In the genomic region with DNA sequence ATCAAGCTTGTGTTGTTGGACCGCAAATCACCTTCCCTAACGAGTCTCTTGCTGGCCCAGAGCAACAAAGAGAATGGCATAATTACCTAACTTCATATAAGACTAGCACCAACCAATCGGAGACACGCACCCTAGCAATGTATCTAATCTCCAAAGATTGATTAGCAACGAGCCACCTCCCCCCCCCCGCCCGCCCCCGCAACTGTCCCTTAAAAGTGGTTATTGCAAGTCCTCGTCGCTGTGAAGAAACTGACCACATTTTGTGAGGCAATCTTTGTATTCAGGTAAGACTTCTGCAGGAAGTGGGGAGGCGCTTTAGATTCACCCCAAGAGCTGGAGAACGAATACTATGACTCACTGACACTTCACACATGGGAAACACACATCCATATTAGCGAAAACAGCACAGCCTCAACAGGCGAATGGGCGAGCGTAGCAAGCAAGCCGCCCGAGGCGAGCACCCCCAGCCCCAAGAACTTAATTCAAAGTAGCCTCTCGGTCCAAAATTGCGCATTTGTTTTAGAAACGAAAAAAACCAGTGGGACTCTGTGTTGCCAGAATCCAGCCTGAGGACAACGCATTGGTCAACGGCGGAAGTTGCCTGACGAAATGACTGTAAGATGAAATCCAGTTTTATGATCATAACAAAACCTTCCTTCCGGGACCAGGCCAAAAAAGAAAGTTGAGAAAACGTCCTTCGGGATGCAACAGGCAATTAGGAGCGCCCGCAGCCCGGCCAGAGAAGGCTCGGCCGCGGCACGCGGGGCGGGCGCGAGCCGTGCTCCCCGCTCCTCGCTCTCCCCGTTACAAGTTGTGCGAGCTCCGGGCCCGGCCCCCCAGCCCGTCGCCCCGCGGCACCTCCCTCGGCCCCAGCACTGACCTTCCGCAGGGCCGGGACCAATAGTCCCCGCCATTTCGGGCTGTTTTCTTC, we compare ENCODE assay signal across 8 mouse cellular contexts. TPM values are rescaled to one million over a fixed set of nuclear protein-coding genes. Genes with fewer than 3 reads are reported as not detected.
DNase-seq lines count a peak whose midpoint lies in the region; ATAC-seq and TF ChIP-seq lines count a peak whose summit lies in the region.

No protein-coding gene starts in this region.

- H3K79me2 ChIP-seq in myocyte (ENCODE audit: control insufficient read depth, insufficient read depth), result peaks cover 52% of the 10 kb centered on the region

- under 1% methylated on average over 56 of the region's 56 CpGs for WGBS in embryonic facial prominence, embryonic 13.5 days
- WGBS in heart, embryonic 10.5 days, result under 1% methylated on average over 56 of the region's 56 CpGs
- WGBS in kidney, embryonic 14.5 days, result under 1% methylated on average over 56 of the region's 56 CpGs
- WGBS in liver, embryonic 13.5 days (ENCODE audit: insufficient replicate concordance), result under 1% methylated on average over 55 of the region's 56 CpGs
- under 1% methylated on average over 56 of the region's 56 CpGs for WGBS in stomach, embryonic 16.5 days

- ATAC-seq in embryonic facial prominence, embryonic 13.5 days (ENCODE audit: insufficient number of reproducible peaks, insufficient read depth, low FRiP score, low TSS enrichment, low read depth), result 0 out of 2 replicates have a peak, but pooled peaks have one; percentile 15
- peak; percentile 66 for ATAC-seq in kidney, embryonic 14.5 days (ENCODE audit: low FRiP score, low TSS enrichment)
- ATAC-seq in liver, embryonic 13.5 days (ENCODE audit: low read depth), result peak; percentile 61
- peak; percentile 52 for ATAC-seq in stomach, embryonic 16.5 days (ENCODE audit: insufficient read depth, low FRiP score)

- DNase-seq in B cell, adult 2 months, result peak; percentile 64 to 67
- DNase-seq in adrenal gland, adult 8-10 months, result peak; percentile 30
- DNase-seq in heart, embryonic 10.5 days (ENCODE audit: low spot score), result peak; percentile 84
- DNase-seq in liver, embryonic 13.5 days, result peak; percentile 46

- peak overlapping the region; percentile 99 for H3K9ac ChIP-seq in embryonic facial prominence, embryonic 13.5 days
- H3K9ac ChIP-seq in kidney, embryonic 14.5 days (ENCODE audit: low read depth, low read length), result peak overlapping the region; percentile 95
- H3K9ac ChIP-seq in liver, embryonic 13.5 days, result peak overlapping the region; percentile 97
- H3K9ac ChIP-seq in stomach, embryonic 16.5 days (ENCODE audit: low read length), result peak overlapping the region; percentile 98

- TF ChIP-seq POLR2A in myocyte (IDR thresholded peaks at IDR 0.05; ENCODE audit: insufficient read length, low read depth), result no peak

- H3K27ac ChIP-seq in embryonic facial prominence, embryonic 13.5 days, result peak overlapping the region; percentile 95
- H3K27ac ChIP-seq in heart, embryonic 10.5 days, result peak overlapping the region; percentile 97
- H3K27ac ChIP-seq in kidney, embryonic 14.5 days (ENCODE audit: low read depth, low read length), result peak overlapping the region; percentile 97
- H3K27ac ChIP-seq in liver, embryonic 13.5 days, result peak overlapping the region; percentile 95
- H3K27ac ChIP-seq in stomach, embryonic 16.5 days (ENCODE audit: low read length), result peak overlapping the region; percentile 99

- peak overlapping the region; percentile 95 for H3K4me3 ChIP-seq in embryonic facial prominence, embryonic 13.5 days
- H3K4me3 ChIP-seq in heart, embryonic 10.5 days, result peak overlapping the region; percentile 96
- H3K4me3 ChIP-seq in kidney, embryonic 14.5 days (ENCODE audit: low read length), result peak overlapping the region; percentile 92
- peak overlapping the region; percentile 93 for H3K4me3 ChIP-seq in liver, embryonic 13.5 days (replicated peaks)
- H3K4me3 ChIP-seq in myocyte, result peak overlapping the region; percentile 61
- peak overlapping the region; percentile 94 for H3K4me3 ChIP-seq in stomach, embryonic 16.5 days (replicated peaks; ENCODE audit: low read length)

- no peaks in the 10 kb centered on the region for H3K9me3 ChIP-seq in embryonic facial prominence, embryonic 13.5 days
- H3K9me3 ChIP-seq in heart, embryonic 10.5 days, result no peaks in the 10 kb centered on the region
- H3K9me3 ChIP-seq in kidney, embryonic 14.5 days (ENCODE audit: control insufficient read depth, low read length), result no peaks in the 10 kb centered on the region
- no peaks in the 10 kb centered on the region for H3K9me3 ChIP-seq in liver, embryonic 13.5 days (replicated peaks)
- H3K9me3 ChIP-seq in stomach, embryonic 16.5 days (replicated peaks; ENCODE audit: control insufficient read depth, low read length), result no peaks in the 10 kb centered on the region

- H3K27me3 ChIP-seq in embryonic facial prominence, embryonic 13.5 days, result no peaks in the 10 kb centered on the region
- no peaks in the 10 kb centered on the region for H3K27me3 ChIP-seq in heart, embryonic 10.5 days (ENCODE audit: insufficient read depth, poor library complexity, severe bottlenecking)
- no peaks in the 10 kb centered on the region for H3K27me3 ChIP-seq in kidney, embryonic 14.5 days (ENCODE audit: control insufficient read depth, insufficient read depth, low read length)
- no peaks in the 10 kb centered on the region for H3K27me3 ChIP-seq in liver, embryonic 13.5 days
- H3K27me3 ChIP-seq in myocyte (ENCODE audit: control insufficient read depth, insufficient read depth, insufficient read length), result no peaks in the 10 kb centered on the region
- no peaks in the 10 kb centered on the region for H3K27me3 ChIP-seq in stomach, embryonic 16.5 days (ENCODE audit: control insufficient read depth, insufficient read depth, low read length)

- H3ac ChIP-seq in myocyte (ENCODE audit: control insufficient read depth, insufficient read length), result peak overlapping the region; percentile 98

- H3K4me1 ChIP-seq in embryonic facial prominence, embryonic 13.5 days, result peaks cover 9% of the 10 kb centered on the region
- peaks cover 13% of the 10 kb centered on the region; the same call in 1 of the 2 replicates for H3K4me1 ChIP-seq in heart, embryonic 10.5 days
- H3K4me1 ChIP-seq in kidney, embryonic 14.5 days (ENCODE audit: control insufficient read depth, insufficient read depth, low read length), result peaks cover 7% of the 10 kb centered on the region
- H3K4me1 ChIP-seq in liver, embryonic 13.5 days (replicated peaks), result peaks cover 37% of the 10 kb centered on the region
- H3K4me1 ChIP-seq in stomach, embryonic 16.5 days (ENCODE audit: control insufficient read depth, insufficient read depth, low read length), result peaks cover 24% of the 10 kb centered on the region

- no peaks in the 10 kb centered on the region for H3K36me3 ChIP-seq in embryonic facial prominence, embryonic 13.5 days
- H3K36me3 ChIP-seq in heart, embryonic 10.5 days, result no peaks in the 10 kb centered on the region
- no peaks in the 10 kb centered on the region for H3K36me3 ChIP-seq in kidney, embryonic 14.5 days (ENCODE audit: control insufficient read depth, insufficient read depth, low read length)
- no peaks in the 10 kb centered on the region for H3K36me3 ChIP-seq in liver, embryonic 13.5 days
- no peaks in the 10 kb centered on the region for H3K36me3 ChIP-seq in myocyte (ENCODE audit: control insufficient read depth, insufficient read depth)
- H3K36me3 ChIP-seq in stomach, embryonic 16.5 days (ENCODE audit: control insufficient read depth, insufficient read depth, low read length), result no peaks in the 10 kb centered on the region

- H3K4me2 ChIP-seq in embryonic facial prominence, embryonic 13.5 days, result peak overlapping the region; percentile 63
- H3K4me2 ChIP-seq in kidney, embryonic 14.5 days (replicated peaks; ENCODE audit: low read depth, low read length), result peak overlapping the region; percentile 64
- H3K4me2 ChIP-seq in liver, embryonic 13.5 days, result peak overlapping the region; percentile 89
- peak overlapping the region; percentile 60 for H3K4me2 ChIP-seq in myocyte (ENCODE audit: low read depth)
- peak overlapping the region; percentile 92 for H3K4me2 ChIP-seq in stomach, embryonic 16.5 days (ENCODE audit: low read depth, low read length)

TF ChIP-seq in myocyte, 11 proteins besides CTCF, POLR2A, EP300 and RAD21:
- TF ChIP-seq CEBPB (IDR thresholded peaks at IDR 0.05; ENCODE audit: insufficient read depth, poor library complexity, severe bottlenecking) (0 out of 2 replicates have a peak, but pooled peaks have one; percentile 28), E2F4 (IDR thresholded peaks at IDR 0.05; ENCODE audit: insufficient read depth) (no peak)
TF ChIP-seq in myocyte: peak in this region for 1.

RNA-seq across cellular contexts. Expression of gene Sos2, which starts 0.8 kb away (rescaled TPM):
- total RNA-seq in adrenal gland, adult 8-10 months (2022), result 10 to 100 TPM; 41.4 to 62.6 (median 51.7) TPM
- polyA plus RNA-seq in embryonic facial prominence, embryonic 13.5 days (2015; fragmentation: Nextera tagmentation; extraction: Ambion mirVana), result 12.9 and 13.3 TPM in 2 replicates
- 5.6 and 6.8 TPM in 2 replicates for polyA plus RNA-seq in heart, embryonic 10.5 days (2016; fragmentation: Nextera tagmentation; extraction: Ambion mirVana)
- polyA plus RNA-seq in kidney, embryonic 14.5 days (2014; fragmentation: Nextera tagmentation; extraction: Ambion mirVana), result 12.0 and 12.9 TPM in 2 replicates
- polyA plus RNA-seq in liver, embryonic 13.5 days (2015; fragmentation: Nextera tagmentation; extraction: Ambion mirVana), result 3.1 and 3.4 TPM in 2 replicates
- polyA plus RNA-seq in myocyte (2012; fragmentation: generic; extraction: Trizol), result 6.0 TPM
- polyA plus RNA-seq in stomach, embryonic 16.5 days (2015; fragmentation: Nextera tagmentation; extraction: Ambion mirVana), result 8.2 and 11.8 TPM in 2 replicates

RNA-seq across cellular contexts. Expression of gene L2hgdh, which starts 43.8 kb away (rescaled TPM):
- total RNA-seq in adrenal gland, adult 8-10 months (2022), result 10 to 100 TPM; 25.5 to 30.2 (median 28.5) TPM
- 16.8 and 17.5 TPM in 2 replicates for polyA plus RNA-seq in embryonic facial prominence, embryonic 13.5 days (2015; fragmentation: Nextera tagmentation; extraction: Ambion mirVana)
- polyA plus RNA-seq in heart, embryonic 10.5 days (2016; fragmentation: Nextera tagmentation; extraction: Ambion mirVana), result 17.8 and 20.3 TPM in 2 replicates
- 12.6 and 19.5 TPM in 2 replicates for polyA plus RNA-seq in kidney, embryonic 14.5 days (2014; fragmentation: Nextera tagmentation; extraction: Ambion mirVana)
- polyA plus RNA-seq in liver, embryonic 13.5 days (2015; fragmentation: Nextera tagmentation; extraction: Ambion mirVana), result 15.5 and 18.6 TPM in 2 replicates
- 2.8 TPM for polyA plus RNA-seq in myocyte (2012; fragmentation: generic; extraction: Trizol)
- polyA plus RNA-seq in stomach, embryonic 16.5 days (2015; fragmentation: Nextera tagmentation; extraction: Ambion mirVana), result 18.3 and 21.7 TPM in 2 replicates

RNA-seq across cellular contexts. Expression of gene Atp5s, which starts 43.9 kb away (rescaled TPM):
- 10 to 100 TPM; 14.2 to 19.3 (median 17.0) TPM for total RNA-seq in adrenal gland, adult 8-10 months (2022)
- polyA plus RNA-seq in embryonic facial prominence, embryonic 13.5 days (2015; fragmentation: Nextera tagmentation; extraction: Ambion mirVana), result 30.4 and 39.3 TPM in 2 replicates
- 27.6 and 33.2 TPM in 2 replicates for polyA plus RNA-seq in heart, embryonic 10.5 days (2016; fragmentation: Nextera tagmentation; extraction: Ambion mirVana)
- polyA plus RNA-seq in kidney, embryonic 14.5 days (2014; fragmentation: Nextera tagmentation; extraction: Ambion mirVana), result 29.4 and 37.6 TPM in 2 replicates
- 21.1 and 21.2 TPM in 2 replicates for polyA plus RNA-seq in liver, embryonic 13.5 days (2015; fragmentation: Nextera tagmentation; extraction: Ambion mirVana)
- polyA plus RNA-seq in myocyte (2012; fragmentation: generic; extraction: Trizol), result 9.3 TPM
- polyA plus RNA-seq in stomach, embryonic 16.5 days (2015; fragmentation: Nextera tagmentation; extraction: Ambion mirVana), result 25.1 and 25.5 TPM in 2 replicates

Comparison
In these comparisons a context has a peak if more than half of its experiments do, and no peak if none do; other contexts are left out.
1. Peak in every context shown above with its lines: DNase-seq, ATAC-seq, H3K4me3 ChIP-seq and H3K27ac ChIP-seq.
2. DNase-seq: peak in every context shown above with its lines; median percentile 84 in heart, embryonic 10.5 days; 66 in B cell, adult 2 months; 46 in liver, embryonic 13.5 days; 30 in adrenal gland, adult 8-10 months.
3. ATAC-seq: peak in every context shown above with its lines; median percentile 66 in kidney, embryonic 14.5 days; 61 in liver, embryonic 13.5 days; 52 in stomach, embryonic 16.5 days; 15 in embryonic facial prominence, embryonic 13.5 days.